Comparison of ENCODE assay signal across 21 mouse cellular contexts in genomic region chr1:46888726-46889125, GRCm38 (mm10). TPM values are rescaled to one million over a fixed set of nuclear protein-coding genes. Genes with fewer than 3 reads are reported as not detected.
A peak's percentile ranks its signal among the peaks of the same experiment; 100 is the strongest.
DNase-seq lines count a peak whose midpoint lies in the region; ATAC-seq and TF ChIP-seq lines count a peak whose summit lies in the region.
"Had no signal": no experiment of that assay in that cellular context is flagged by ENCODE, and none has a peak within 500 bp of the region (broad histone marks: within the 10 kb centered on the region; RNA-seq: fewer than 3 reads in every experiment).

No protein-coding gene starts in this region.

- TF ChIP-seq CTCF in lung, embryonic 14.5 days (IDR thresholded peaks at IDR 0.05; ENCODE audit: low read depth) = no peak

- no peak overlapping the region for H3K27ac ChIP-seq in heart, embryonic 11.5 days (ENCODE audit: low read depth, low read length)
- H3K27ac ChIP-seq in lung, embryonic 14.5 days (ENCODE audit: low read depth) = peak overlapping the region; percentile 81
- peak overlapping the region; percentile 57; the same call in 1 of the 2 replicates for H3K27ac ChIP-seq in embryonic facial prominence, embryonic 13.5 days
- peak overlapping the region; percentile 66 for H3K27ac ChIP-seq in stomach, embryonic 14.5 days (ENCODE audit: low read length)
- H3K27ac ChIP-seq: heart, embryonic 15.5 days; hindbrain, embryonic 13.5 days; limb, embryonic 15.5 days; midbrain, embryonic 13.5 days had no signal

- H3K4me1 ChIP-seq in heart, embryonic 11.5 days (ENCODE audit: control insufficient read depth, insufficient read depth, low read length) = peaks cover 16% of the 10 kb centered on the region
- H3K4me1 ChIP-seq in lung, embryonic 14.5 days (ENCODE audit: insufficient read depth) = 0 out of 2 replicates have a peak, but pooled peaks cover 5% of the 10 kb centered on the region
- 0 out of 2 replicates have a peak, but pooled peaks cover 14% of the 10 kb centered on the region for H3K4me1 ChIP-seq in embryonic facial prominence, embryonic 13.5 days
- H3K4me1 ChIP-seq in stomach, embryonic 14.5 days (ENCODE audit: control insufficient read depth, insufficient read depth, low read length) = peaks cover 5% of the 10 kb centered on the region; the same call in 1 of the 2 replicates
- H3K4me1 ChIP-seq: hindbrain, embryonic 13.5 days had no signal

- H3K9me3 ChIP-seq in heart, embryonic 11.5 days (replicated peaks; ENCODE audit: control insufficient read depth, low read length) = no peaks in the 10 kb centered on the region
- no peaks in the 10 kb centered on the region for H3K9me3 ChIP-seq in lung, embryonic 14.5 days (ENCODE audit: low read depth, low read length)
- H3K9me3 ChIP-seq in embryonic facial prominence, embryonic 13.5 days = no peaks in the 10 kb centered on the region
- no peaks in the 10 kb centered on the region for H3K9me3 ChIP-seq in stomach, embryonic 14.5 days (ENCODE audit: control insufficient read depth, low read depth, low read length)
- H3K9me3 ChIP-seq: heart, embryonic 15.5 days; hindbrain, embryonic 13.5 days; limb, embryonic 15.5 days; midbrain, embryonic 13.5 days had no signal

- DNase-seq in heart, adult 9 months (ENCODE audit: low spot score in 2 of 2) = no peak
- DNase-seq in lung, embryonic 14.5 days = no peak
- DNase-seq in lung, adult 18-20 months = no peak
- DNase-seq in thymus, postnatal 36 days = no peak
- DNase-seq in cerebellum, postnatal 4 days (ENCODE audit: low spot score in 2 of 2) = no peak
- DNase-seq: cerebellum, postnatal 36 days; forebrain, postnatal 0 days; gastrocnemius, postnatal 10 days; kidney, adult 11 months; kidney, postnatal 36 days; retina, postnatal 1 day; right cerebral cortex, postnatal 4 days; thymus, adult 2 months had no signal

- no peaks in the 10 kb centered on the region for H3K27me3 ChIP-seq in heart, embryonic 11.5 days (ENCODE audit: control insufficient read depth, insufficient read depth, low read length)
- H3K27me3 ChIP-seq in lung, embryonic 14.5 days (ENCODE audit: insufficient read depth, low read length) = no peaks in the 10 kb centered on the region
- H3K27me3 ChIP-seq in embryonic facial prominence, embryonic 13.5 days = no peaks in the 10 kb centered on the region
- no peaks in the 10 kb centered on the region for H3K27me3 ChIP-seq in stomach, embryonic 14.5 days (ENCODE audit: control insufficient read depth, insufficient read depth, low read length)
- H3K27me3 ChIP-seq: heart, embryonic 15.5 days; hindbrain, embryonic 13.5 days; limb, embryonic 15.5 days; midbrain, embryonic 13.5 days had no signal

- H3K36me3 ChIP-seq in heart, embryonic 11.5 days (ENCODE audit: control insufficient read depth, insufficient read depth, low read length) = no peaks in the 10 kb centered on the region
- H3K36me3 ChIP-seq in lung, embryonic 14.5 days (ENCODE audit: insufficient read depth) = no peaks in the 10 kb centered on the region
- no peaks in the 10 kb centered on the region for H3K36me3 ChIP-seq in embryonic facial prominence, embryonic 13.5 days
- no peaks in the 10 kb centered on the region for H3K36me3 ChIP-seq in stomach, embryonic 14.5 days (ENCODE audit: control insufficient read depth, insufficient read depth, low read length)
- H3K36me3 ChIP-seq: heart, embryonic 15.5 days; hindbrain, embryonic 13.5 days; limb, embryonic 15.5 days; midbrain, embryonic 13.5 days had no signal

- H3K4me3 ChIP-seq in heart, embryonic 11.5 days (ENCODE audit: low read depth, low read length) = no peak overlapping the region
- no peak overlapping the region for H3K4me3 ChIP-seq in lung, embryonic 14.5 days (ENCODE audit: low read depth, low read length)
- H3K4me3 ChIP-seq in embryonic facial prominence, embryonic 13.5 days = no peak overlapping the region
- no peak overlapping the region for H3K4me3 ChIP-seq in stomach, embryonic 14.5 days (ENCODE audit: low read depth, low read length)
- H3K4me3 ChIP-seq: erythroblast, embryonic 14.5 days; heart, embryonic 15.5 days; hindbrain, embryonic 13.5 days; limb, embryonic 15.5 days; midbrain, embryonic 13.5 days had no signal

- H3K4me2 ChIP-seq in heart, embryonic 11.5 days = peak overlapping the region; percentile 51; the same call in 1 of the 2 replicates
- no peak overlapping the region for H3K4me2 ChIP-seq in lung, embryonic 14.5 days
- peak overlapping the region; percentile 5; the same call in 1 of the 2 replicates for H3K4me2 ChIP-seq in embryonic facial prominence, embryonic 13.5 days
- 0 out of 2 replicates have a peak overlapping the region, but pooled peaks have one; percentile 3 for H3K4me2 ChIP-seq in stomach, embryonic 14.5 days (replicated peaks; ENCODE audit: low read depth, low read length)
- H3K4me2 ChIP-seq: hindbrain, embryonic 13.5 days; limb, embryonic 15.5 days; midbrain, embryonic 13.5 days had no signal

- H3K9ac ChIP-seq in heart, embryonic 11.5 days (ENCODE audit: low read depth, low read length) = no peak overlapping the region
- H3K9ac ChIP-seq in lung, embryonic 14.5 days = no peak overlapping the region
- H3K9ac ChIP-seq in embryonic facial prominence, embryonic 13.5 days = no peak overlapping the region
- no peak overlapping the region for H3K9ac ChIP-seq in stomach, embryonic 14.5 days (replicated peaks; ENCODE audit: low read depth, low read length)
- H3K9ac ChIP-seq: forebrain, postnatal 0 days; heart, embryonic 15.5 days; hindbrain, embryonic 13.5 days; limb, embryonic 15.5 days; midbrain, embryonic 13.5 days had no signal

- 39% methylated on average over 4 of the region's 4 CpGs for WGBS in heart, embryonic 11.5 days (ENCODE audit: insufficient replicate concordance)
- 8% methylated on average over 4 of the region's 4 CpGs for WGBS in lung, embryonic 14.5 days
- 17% methylated on average over 4 of the region's 4 CpGs for WGBS in embryonic facial prominence, embryonic 13.5 days
- WGBS in stomach, embryonic 14.5 days = 12% methylated on average over 4 of the region's 4 CpGs

- ATAC-seq in heart, embryonic 11.5 days (replicated peaks; ENCODE audit: insufficient number of reproducible peaks, low FRiP score, low TSS enrichment) = no peak
- ATAC-seq in lung, embryonic 14.5 days (ENCODE audit: insufficient read depth) = no peak
- no peak for ATAC-seq in embryonic facial prominence, embryonic 13.5 days (ENCODE audit: insufficient number of reproducible peaks, insufficient read depth, low FRiP score, low TSS enrichment, low read depth)
- ATAC-seq in stomach, embryonic 14.5 days (ENCODE audit: insufficient number of reproducible peaks, insufficient read depth, low FRiP score, low read depth) = peak; percentile 43; the same call in 1 of the 2 replicates
- ATAC-seq: forebrain, postnatal 0 days; midbrain, embryonic 13.5 days had no signal

RNA-seq across cellular contexts. Expression of gene Slc39a10, which starts 3.9 kb away (rescaled TPM):
- 48.0 and 50.5 TPM in 2 replicates for polyA plus RNA-seq in heart, embryonic 11.5 days (2014; fragmentation: Nextera tagmentation; extraction: Ambion mirVana)
- 57.0 and 60.1 TPM in 2 replicates for polyA plus RNA-seq in lung, embryonic 14.5 days (2014; fragmentation: Nextera tagmentation; extraction: Ambion mirVana)
- polyA plus RNA-seq in embryonic facial prominence, embryonic 13.5 days (2015; fragmentation: Nextera tagmentation; extraction: Ambion mirVana) = 58.5 and 62.2 TPM in 2 replicates
- 73.1 and 80.5 TPM in 2 replicates for polyA plus RNA-seq in stomach, embryonic 14.5 days (2014; fragmentation: Nextera tagmentation; extraction: Ambion mirVana)
